Mouse (Mus musculus) neutrophil, adult 83 days (primary cell): Measurements from ENCODE around the gene E130309D02Rik. TPM values are rescaled to one million over a fixed set of nuclear protein-coding genes. Genes with fewer than 3 reads are reported as not detected.

Experiments
- total RNA-seq, 2 experiments: library from RNA; stranded (reverse); gene quantifications; one replicate each; pipeline ENCODE4 v1.2.4; 2023

The E130309D02Rik gene
- 10 to 100 TPM; 16.8 to 21.0 TPM for total RNA-seq

DNA sequence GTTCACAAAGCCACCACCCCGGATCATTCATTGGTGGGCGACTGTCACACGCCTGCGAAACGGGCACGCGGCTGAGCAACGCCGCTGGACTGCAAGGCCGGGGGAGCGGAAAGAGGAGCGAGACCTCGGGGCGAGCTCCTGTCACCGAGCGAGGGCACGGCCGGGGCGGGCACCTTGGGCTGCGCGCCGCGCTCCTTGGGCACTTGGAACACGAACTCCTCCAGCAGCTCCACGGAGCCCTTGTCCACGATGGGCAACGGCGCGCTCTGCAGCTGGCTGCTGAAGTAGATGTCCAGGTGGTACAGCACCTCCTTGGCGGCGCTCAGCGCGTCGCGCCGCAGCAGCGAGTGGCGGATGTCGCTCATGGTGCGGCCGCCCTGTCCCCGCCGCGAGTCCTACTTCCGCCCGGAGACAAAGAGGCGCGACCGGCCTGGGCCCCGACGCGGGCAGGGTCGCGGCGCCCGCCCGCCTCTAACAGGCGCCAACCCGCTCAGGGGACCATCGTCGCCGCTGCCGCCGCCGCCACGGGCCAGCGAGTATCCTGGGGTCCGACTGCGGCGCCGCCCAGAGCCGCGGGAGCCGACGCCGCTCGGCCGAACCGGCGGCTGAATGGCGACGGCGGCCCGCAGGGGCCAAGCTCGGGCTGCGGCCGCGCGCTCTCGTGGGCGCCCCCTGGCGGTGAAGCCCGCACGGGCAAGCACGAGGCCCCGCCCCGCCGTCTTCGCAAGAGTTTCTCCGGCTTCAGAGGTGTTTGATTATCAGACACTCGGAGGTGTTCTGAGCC lies at the start of gene E130309D02Rik:
TSS of gene E130309D02Rik (minus strand) at position 631 of the 784 bp plus-strand sequence.

DNA sequence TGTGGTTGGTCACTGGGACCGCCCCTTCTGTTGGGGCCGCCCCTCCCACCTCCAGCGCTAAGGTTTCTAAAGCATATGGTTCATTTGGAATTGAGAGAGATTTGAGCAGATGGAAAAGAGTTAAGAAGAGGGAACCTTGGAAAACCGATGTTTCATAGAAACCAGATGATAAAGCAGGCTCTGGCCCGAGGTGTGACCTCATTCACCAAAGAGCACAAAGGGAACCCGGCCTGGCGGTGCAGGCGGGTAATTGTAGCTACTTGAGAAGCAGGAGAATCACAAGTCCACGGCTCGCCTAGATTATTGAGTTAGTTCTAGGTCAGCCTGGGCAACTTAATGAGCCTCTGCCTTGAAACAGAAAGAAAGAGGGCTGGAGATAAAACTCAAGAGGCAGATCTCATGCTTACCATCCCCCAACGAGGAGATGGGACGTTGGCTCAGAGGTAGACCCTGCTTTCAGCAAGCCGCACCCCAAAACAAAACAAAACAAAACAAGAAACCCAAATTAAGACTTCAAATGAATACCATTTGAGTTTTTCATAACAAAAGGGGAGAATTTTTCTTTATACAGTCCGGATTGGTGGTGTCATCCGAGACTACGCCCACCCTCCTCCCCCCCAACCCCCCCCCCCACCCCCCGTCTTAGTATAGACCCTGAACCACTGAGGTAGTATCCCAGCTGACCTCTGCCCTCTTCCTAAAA lies 41.7 kb upstream of the E130309D02Rik start, which contains the start of gene Grid2ip:
TSS of gene Grid2ip (plus strand) at position 653 of the 703 bp plus-strand sequence.

DNA sequence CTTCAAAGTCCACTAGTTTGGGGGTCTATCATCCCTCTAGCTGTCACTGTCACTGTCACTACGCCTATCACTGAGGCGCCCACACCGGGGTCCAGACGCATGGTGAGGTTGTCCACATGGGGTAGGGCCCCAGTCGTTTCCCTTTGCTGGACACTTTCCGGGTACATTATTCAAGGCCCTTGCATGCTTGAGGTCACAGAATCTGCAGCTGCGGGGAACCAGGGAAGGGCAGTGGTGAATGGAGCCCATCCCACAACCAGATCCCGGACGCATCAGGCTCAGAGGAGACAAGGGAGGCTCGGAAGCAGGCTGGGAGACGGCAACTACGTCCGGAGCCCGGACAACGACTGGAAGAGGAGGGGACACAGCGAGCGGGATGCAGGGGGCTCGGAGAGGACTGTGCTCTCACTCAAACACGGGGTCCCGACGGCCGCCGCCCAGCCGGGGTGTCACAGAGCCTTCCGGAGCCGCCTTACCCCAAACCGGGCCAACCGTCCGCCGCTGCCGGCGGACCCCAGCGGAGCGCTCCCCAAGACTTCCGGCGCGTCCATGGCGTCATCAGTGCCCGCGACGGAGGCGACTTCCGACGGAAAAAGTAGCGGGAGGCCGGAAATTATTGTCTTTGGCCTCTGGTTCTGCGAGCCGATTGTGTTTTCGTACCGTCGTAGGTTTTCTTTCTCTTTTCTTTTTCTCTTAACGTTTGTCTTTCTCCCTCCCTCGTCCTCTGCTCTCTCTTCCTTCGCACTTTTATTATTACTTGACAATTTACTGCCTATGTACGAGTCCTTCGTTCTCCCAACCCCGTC lies 13.7 kb upstream of the E130309D02Rik start, which contains the start of gene Zdhhc4:
TSS of gene Zdhhc4 (minus strand) at position 567 of the 806 bp plus-strand sequence.

DNA sequence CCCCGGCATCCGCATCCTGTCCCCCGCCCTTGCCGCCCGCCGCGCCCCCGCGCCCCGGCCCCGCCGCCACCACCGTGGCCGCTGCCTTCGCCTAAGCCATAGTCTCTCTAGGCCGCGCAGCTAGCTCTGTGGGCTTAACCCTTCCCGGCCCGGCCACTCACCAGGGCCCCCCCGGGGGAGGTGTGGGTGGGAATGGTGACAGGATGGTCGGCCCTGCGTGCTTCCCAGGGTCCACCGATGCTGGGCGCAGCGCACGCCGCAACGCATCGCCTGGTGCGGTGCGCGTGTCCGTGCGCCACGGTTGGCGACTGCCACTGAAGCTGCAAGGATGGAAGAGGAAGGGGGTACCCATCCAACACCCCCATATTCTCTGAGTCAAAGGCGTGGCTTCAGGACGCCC lies 21.8 kb downstream of the E130309D02Rik start, which contains the start of gene Zfp853:
TSS of gene Zfp853 (minus strand) at position 220 of the 400 bp plus-strand sequence.

DNA sequence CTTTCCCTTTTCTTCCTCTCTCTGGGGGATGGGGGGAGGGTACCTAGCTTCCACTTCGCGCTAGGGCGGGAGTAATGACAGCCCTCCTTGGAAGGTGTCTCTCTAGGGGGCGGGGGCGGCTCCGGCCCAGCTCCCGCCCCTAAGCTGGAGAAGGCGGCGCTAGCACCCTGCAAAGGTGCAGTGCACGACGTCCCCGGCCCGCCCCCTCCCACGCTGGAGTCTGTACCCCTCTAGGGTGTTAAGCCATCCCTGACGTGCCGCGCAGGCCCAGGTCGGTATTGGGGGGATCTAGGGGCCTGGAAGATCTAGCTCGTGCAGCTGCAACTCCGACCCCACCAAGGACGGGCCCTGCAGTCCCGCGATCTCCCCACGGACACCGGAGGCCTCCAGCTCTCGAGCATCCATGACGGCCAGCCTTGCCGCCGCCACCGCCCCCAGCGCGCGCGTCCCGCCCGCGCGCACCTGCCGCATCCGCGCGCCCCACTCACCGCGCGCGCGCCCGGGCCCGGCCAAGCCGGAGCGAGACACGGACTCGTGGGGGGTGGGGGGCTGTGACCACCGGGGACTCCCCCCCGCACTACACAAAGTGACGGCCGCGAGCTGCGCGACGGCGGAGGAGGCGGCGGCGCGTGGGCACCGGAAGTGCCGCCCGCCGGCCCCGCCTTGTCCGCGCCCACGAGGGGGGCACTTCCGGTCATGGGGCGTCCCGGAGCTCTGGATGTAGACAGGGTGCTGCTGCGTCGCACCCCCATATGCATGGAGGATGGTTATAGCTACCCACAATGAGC lies 45.6 kb downstream of the E130309D02Rik start, which contains the start of gene Zfp316:
TSS of gene Zfp316 (minus strand) at position 660 of the 788 bp plus-strand sequence.

Other genes starting within 250 kb of the E130309D02Rik start
- gene Rnf216, start 202.4 kb downstream of the E130309D02Rik start, total RNA-seq = 10 to 100 TPM; 50.3 to 54.8 TPM
- under 1 TPM; 0.35 to 0.44 TPM for gene Olfr718-ps1, start 167.8 kb downstream of the E130309D02Rik start, total RNA-seq
- gene Rbak, start 134.6 kb downstream of the E130309D02Rik start, total RNA-seq = 1 to 10 TPM; 3.8 to 4.0 TPM
- gene Spdye4b, start 134.3 kb downstream of the E130309D02Rik start, total RNA-seq = not detected
- not detected for gene Spdye4a, start 88.5 kb downstream of the E130309D02Rik start, total RNA-seq
- gene Zfp12, start 80.2 kb downstream of the E130309D02Rik start, total RNA-seq = 1 to 10 TPM; 3.8 to 4.3 TPM
- gene Zfp316, start 45.3 kb downstream of the E130309D02Rik start, total RNA-seq = 1 to 10 TPM; 1.1 to 1.3 TPM
- gene Zfp853, start 21.7 kb downstream of the E130309D02Rik start, total RNA-seq = under 1 TPM in 1 of 2 experiments, not detected in 1; 0.22 TPM
- 10 to 100 TPM; 37.5 to 39.4 TPM for gene Zdhhc4, start 13.9 kb upstream of the E130309D02Rik start, total RNA-seq
- gene Grid2ip, start 42.0 kb upstream of the E130309D02Rik start, total RNA-seq = not detected
- 10 to 100 TPM; 47.7 to 48.6 TPM for gene Kdelr2, start 88.5 kb upstream of the E130309D02Rik start, total RNA-seq
- gene Daglb, start 149.2 kb upstream of the E130309D02Rik start, total RNA-seq = 10 to 100 TPM; 26.3 to 26.5 TPM
- 100 to 1,000 TPM; 383 to 393 TPM for gene Rac1, start 212.7 kb upstream of the E130309D02Rik start, total RNA-seq